Mouse (Mus musculus) kidney, embryonic 14.5 days (tissue): ENCODE results near the gene Limch1. TPM values are rescaled to one million over a fixed set of nuclear protein-coding genes. Genes with fewer than 3 reads are reported as not detected.

Experiments
- ATAC-seq: fragments of 200-750 bp; cut with Nextera tagmentation; 2 replicates; pipeline ENCODE4 v1.8.0; 2017; ENCODE audit warnings: moderate number of reproducible peaks, mild to moderate bottlenecking, moderate TSS enrichment, moderate library complexity; ENCODE audit not compliant: low FRiP score, low TSS enrichment
- H3K27ac ChIP-seq: fragments of 300-500 bp; sonication (generic); 2 replicates; pipeline ENCODE4 v1.5.1; 2014; ENCODE audit warnings: low read depth, mild to moderate bottlenecking, low read length, moderate library complexity, mixed read lengths
- H3K27me3 ChIP-seq: fragments of 300-500 bp; sonication (generic); 2 replicates; pipeline ENCODE4 v1.6.1; 2014; ENCODE audit warnings: mild to moderate bottlenecking, low read length; ENCODE audit not compliant: control insufficient read depth, insufficient read depth
- H3K36me3 ChIP-seq: fragments of 300-500 bp; sonication (generic); 2 replicates; pipeline ENCODE4 v1.6.1; 2014; ENCODE audit warnings: low read length, mixed read lengths; ENCODE audit not compliant: control insufficient read depth, insufficient read depth
- H3K4me1 ChIP-seq: fragments of 300-500 bp; sonication (generic); 2 replicates; pipeline ENCODE4 v1.6.1; 2014; ENCODE audit warnings: low read length, mixed read lengths; ENCODE audit not compliant: control insufficient read depth, insufficient read depth
- H3K4me2 ChIP-seq: fragments of 300-500 bp; sonication (generic); replicated peaks from 2 replicates; pipeline ENCODE4 v1.6.1; 2014; ENCODE audit warnings: low read depth, mild to moderate bottlenecking, low read length
- H3K4me3 ChIP-seq: fragments of 300-500 bp; sonication (generic); 2 replicates; pipeline ENCODE4 v1.5.1; 2014; ENCODE audit warnings: mild to moderate bottlenecking, low read length
- H3K9ac ChIP-seq: fragments of 300-500 bp; sonication (generic); 2 replicates; pipeline ENCODE4 v1.6.1; 2014; ENCODE audit warnings: low read depth, mild to moderate bottlenecking, low read length, moderate library complexity
- H3K9me3 ChIP-seq: fragments of 300-500 bp; sonication (generic); 2 replicates; pipeline ENCODE4 v1.6.1; 2016; ENCODE audit warnings: low read length; ENCODE audit not compliant: control insufficient read depth
- WGBS: fragments of 180-500 bp; shearing (Covaris S2); extraction: QIAGEN DNeasy Blood & Tissue Kit; methylation state at CpG from one replicate; pipeline ENCODE4 v1.1.7; 2014; 5-methylcytosine and 5-hydroxymethylcytosine counted together
- polyA plus RNA-seq: library from polyadenylated mRNA; unstranded; fragments of >200 nt; fragmentation: Nextera tagmentation; extraction: Ambion mirVana; gene quantifications from 2 replicates; pipeline ENCODE4 v1.2.1, GENCODE M21; 2014

The Limch1 gene
- 36.7 and 48.9 TPM in 2 replicates for polyA plus RNA-seq

GRCm38 (mm10) chr5:66745390-66745995 lies at the start of gene Limch1:
Limch1 (plus strand) TSS chr5:66745827.
- WGBS: under 1% methylated on average over 50 of the region's 50 CpGs
- H3K9me3 ChIP-seq: no peaks in the 10 kb centered on the region
- peak within 1 kb of the TSS; percentile 73 for H3K4me3 ChIP-seq
- H3K27ac ChIP-seq: peak within 1 kb of the TSS; percentile 55; the same call in 1 of the 2 replicates
- peaks cover 6% of the 10 kb centered on the region; the same call in 1 of the 2 replicates for H3K27me3 ChIP-seq
- ATAC-seq: peak; percentile 79
- peak within 1 kb of the TSS; percentile 68 for H3K9ac ChIP-seq
- H3K36me3 ChIP-seq: no peaks in the 10 kb centered on the region
- H3K4me2 ChIP-seq: peak within 1 kb of the TSS; percentile 99
- peaks cover 19% of the 10 kb centered on the region; the same call in 1 of the 2 replicates for H3K4me1 ChIP-seq

- H3K27ac ChIP-seq: no peak overlapping the region
- no peak overlapping the region for H3K9ac ChIP-seq
- H3K9me3 ChIP-seq: no peaks in the 10 kb centered on the region
- no peak for ATAC-seq
- H3K4me3 ChIP-seq: no peak overlapping the region
- H3K4me1 ChIP-seq: no peaks in the 10 kb centered on the region
- no peaks in the 10 kb centered on the region for H3K27me3 ChIP-seq
- no peaks in the 10 kb centered on the region for H3K36me3 ChIP-seq
- no peak overlapping the region for H3K4me2 ChIP-seq
Observed at GRCm38 (mm10) chr5:66697119-66697518, 48.5 kb upstream of the Limch1 start.

- no peaks in the 10 kb centered on the region for H3K27me3 ChIP-seq
- H3K4me2 ChIP-seq: no peak overlapping the region
- ATAC-seq: no peak
- 49% methylated on average over 6 of the region's 6 CpGs for WGBS
- H3K36me3 ChIP-seq: no peaks in the 10 kb centered on the region
- H3K4me3 ChIP-seq: no peak overlapping the region
- H3K9me3 ChIP-seq: no peaks in the 10 kb centered on the region
- no peak overlapping the region for H3K9ac ChIP-seq
- no peaks in the 10 kb centered on the region for H3K4me1 ChIP-seq
- no peak overlapping the region for H3K27ac ChIP-seq
Observed at GRCm38 (mm10) chr5:66699911-66700310, 45.7 kb upstream of the Limch1 start.

- no peaks in the 10 kb centered on the region for H3K4me1 ChIP-seq
- no peak overlapping the region for H3K9ac ChIP-seq
- H3K4me3 ChIP-seq: no peak overlapping the region
- H3K27me3 ChIP-seq: no peaks in the 10 kb centered on the region
- 91% methylated on average over 4 of the region's 4 CpGs for WGBS
- no peaks in the 10 kb centered on the region for H3K36me3 ChIP-seq
- no peaks in the 10 kb centered on the region for H3K9me3 ChIP-seq
- no peak for ATAC-seq
- no peak overlapping the region for H3K27ac ChIP-seq
- H3K4me2 ChIP-seq: no peak overlapping the region
Observed at GRCm38 (mm10) chr5:66701951-66702350, 43.7 kb upstream of the Limch1 start.

GRCm38 (mm10) chr5:66703317-66704004 lies 42.2 kb upstream of the Limch1 start:
- Histone ChIP-seq H3K9ac (no peak overlapping the region), H3K27ac (no peak overlapping the region), H3K36me3 (no peaks in the 10 kb centered on the region), H3K4me3 (no peak overlapping the region), H3K4me1 (no peaks in the 10 kb centered on the region), H3K9me3 (no peaks in the 10 kb centered on the region), H3K27me3 (no peaks in the 10 kb centered on the region), H3K4me2 (no peak overlapping the region)
- 49% methylated on average over 10 of the region's 10 CpGs for WGBS
- ATAC-seq: no peak

- Histone ChIP-seq H3K36me3 (no peaks in the 10 kb centered on the region), H3K4me2 (no peak overlapping the region), H3K4me1 (no peaks in the 10 kb centered on the region), H3K27me3 (no peaks in the 10 kb centered on the region), H3K4me3 (no peak overlapping the region), H3K27ac (no peak overlapping the region), H3K9ac (no peak overlapping the region), H3K9me3 (no peaks in the 10 kb centered on the region)
- 77% methylated on average over 5 of the region's 5 CpGs for WGBS
- no peak for ATAC-seq
Observed at GRCm38 (mm10) chr5:66707859-66708258, 37.8 kb upstream of the Limch1 start.

- no peak overlapping the region for H3K27ac ChIP-seq
- no peak; the same call in 1 of the 2 replicates for ATAC-seq
- WGBS: 13% methylated on average over 4 of the region's 4 CpGs
- H3K4me1 ChIP-seq: no peaks in the 10 kb centered on the region
- H3K4me2 ChIP-seq: no peak overlapping the region
- H3K36me3 ChIP-seq: no peaks in the 10 kb centered on the region
- no peak overlapping the region for H3K4me3 ChIP-seq
- no peaks in the 10 kb centered on the region for H3K27me3 ChIP-seq
- no peaks in the 10 kb centered on the region for H3K9me3 ChIP-seq
- H3K9ac ChIP-seq: no peak overlapping the region
Observed at GRCm38 (mm10) chr5:66710445-66711019, 35.1 kb upstream of the Limch1 start.

- H3K9me3 ChIP-seq: no peaks in the 10 kb centered on the region
- no peaks in the 10 kb centered on the region for H3K36me3 ChIP-seq
- WGBS: 57% methylated on average over 6 of the region's 6 CpGs
- no peaks in the 10 kb centered on the region for H3K27me3 ChIP-seq
- no peak overlapping the region for H3K4me3 ChIP-seq
- no peak for ATAC-seq
- H3K27ac ChIP-seq: no peak overlapping the region
- H3K4me2 ChIP-seq: no peak overlapping the region
- H3K9ac ChIP-seq: no peak overlapping the region
- no peaks in the 10 kb centered on the region for H3K4me1 ChIP-seq
Observed at GRCm38 (mm10) chr5:66712801-66713200, 32.8 kb upstream of the Limch1 start.

GRCm38 (mm10) chr5:66715498-66715931 lies 30.1 kb upstream of the Limch1 start:
- no peak for ATAC-seq
- H3K9ac ChIP-seq: no peak overlapping the region
- no peak overlapping the region for H3K27ac ChIP-seq
- H3K27me3 ChIP-seq: no peaks in the 10 kb centered on the region
- no peaks in the 10 kb centered on the region for H3K36me3 ChIP-seq
- WGBS: 67% methylated on average over 4 of the region's 4 CpGs
- H3K4me2 ChIP-seq: no peak overlapping the region
- no peaks in the 10 kb centered on the region for H3K9me3 ChIP-seq
- no peaks in the 10 kb centered on the region for H3K4me1 ChIP-seq
- H3K4me3 ChIP-seq: no peak overlapping the region
